10 mouse cellular contexts compared by ENCODE assay signal in genomic region chrX:52651472-52651948, GRCm38 (mm10). TPM values are rescaled to one million over a fixed set of nuclear protein-coding genes. Genes with fewer than 3 reads are reported as not detected.
DNase-seq lines count a peak whose midpoint lies in the region; ATAC-seq lines count a peak whose summit lies in the region.
"Had no signal": no experiment of that assay in that cellular context is flagged by ENCODE, and none has a peak within 500 bp of the region (broad histone marks: within the 10 kb centered on the region; RNA-seq: fewer than 3 reads in every experiment).

No protein-coding gene starts in this region.

- no peak for DNase-seq in heart, adult 11 months
- DNase-seq in R1 (ENCODE audit: low read depth, low spot score) = peak; percentile 58
- peak; percentile 91 for DNase-seq in midbrain, embryonic 11.5 days (ENCODE audit: low spot score, missing footprints)
- DNase-seq in T-cell, adult 2 months (ENCODE audit: low spot score) = no peak
- no peak for DNase-seq in cerebellum, adult 11-12 months
- DNase-seq in cerebellum, postnatal 14 days = no peak
- DNase-seq: cerebellum, adult 9-10 months had no signal

- H3K4me3 ChIP-seq in heart, embryonic 11.5 days (ENCODE audit: low read depth, low read length) = no peak overlapping the region
- no peak overlapping the region for H3K4me3 ChIP-seq in hindbrain, embryonic 13.5 days
- H3K4me3 ChIP-seq in midbrain, embryonic 11.5 days (ENCODE audit: low read depth, low read length) = no peak overlapping the region
- H3K4me3 ChIP-seq: megakaryocyte, embryonic 14.5 days had no signal

- peak overlapping the region; percentile 65 for H3K27ac ChIP-seq in heart, embryonic 11.5 days (ENCODE audit: low read depth, low read length)
- no peak overlapping the region; the same call in none of the 2 replicates for H3K27ac ChIP-seq in hindbrain, embryonic 13.5 days
- H3K27ac ChIP-seq in midbrain, embryonic 11.5 days (ENCODE audit: low read depth, low read length) = peak overlapping the region; percentile 30; the same call in 1 of the 2 replicates

- H3K4me1 ChIP-seq in heart, embryonic 11.5 days (ENCODE audit: control insufficient read depth, insufficient read depth, low read length) = no peaks in the 10 kb centered on the region
- peaks cover 10% of the 10 kb centered on the region for H3K4me1 ChIP-seq in hindbrain, embryonic 13.5 days (replicated peaks)
- peaks cover 7% of the 10 kb centered on the region; the same call in 1 of the 2 replicates for H3K4me1 ChIP-seq in midbrain, embryonic 11.5 days (ENCODE audit: control insufficient read depth, insufficient read depth, low read length)
- H3K4me1 ChIP-seq: megakaryocyte, embryonic 14.5 days had no signal

- H3K27me3 ChIP-seq in heart, embryonic 11.5 days (ENCODE audit: control insufficient read depth, insufficient read depth, low read length) = no peaks in the 10 kb centered on the region
- H3K27me3 ChIP-seq in hindbrain, embryonic 13.5 days = no peaks in the 10 kb centered on the region
- H3K27me3 ChIP-seq in midbrain, embryonic 11.5 days (ENCODE audit: control insufficient read depth, insufficient read depth, low read length) = no peaks in the 10 kb centered on the region

- H3K4me2 ChIP-seq in heart, embryonic 11.5 days = peak overlapping the region; percentile 27; the same call in 1 of the 2 replicates
- peak overlapping the region; percentile 26; the same call in 1 of the 2 replicates for H3K4me2 ChIP-seq in hindbrain, embryonic 13.5 days
- H3K4me2 ChIP-seq in midbrain, embryonic 11.5 days = peak overlapping the region; percentile 18; the same call in 1 of the 2 replicates

- no peak overlapping the region for H3K9ac ChIP-seq in heart, embryonic 11.5 days (ENCODE audit: low read depth, low read length)
- no peak overlapping the region for H3K9ac ChIP-seq in hindbrain, embryonic 13.5 days
- H3K9ac ChIP-seq in midbrain, embryonic 11.5 days (ENCODE audit: low read length) = peak overlapping the region; percentile 24; the same call in 1 of the 2 replicates

- no peaks in the 10 kb centered on the region for H3K36me3 ChIP-seq in heart, embryonic 11.5 days (ENCODE audit: control insufficient read depth, insufficient read depth, low read length)
- no peaks in the 10 kb centered on the region for H3K36me3 ChIP-seq in hindbrain, embryonic 13.5 days
- H3K36me3 ChIP-seq in midbrain, embryonic 11.5 days (ENCODE audit: control insufficient read depth, insufficient read depth, low read length) = no peaks in the 10 kb centered on the region

- 23% methylated on average over 9 of the region's 9 CpGs for WGBS in heart, embryonic 11.5 days (ENCODE audit: insufficient replicate concordance)
- 19% methylated on average over 9 of the region's 9 CpGs for WGBS in hindbrain, embryonic 13.5 days
- WGBS in midbrain, embryonic 11.5 days = 20% methylated on average over 9 of the region's 9 CpGs

- H3K9me3 ChIP-seq in heart, embryonic 11.5 days (replicated peaks; ENCODE audit: control insufficient read depth, low read length) = no peaks in the 10 kb centered on the region
- H3K9me3 ChIP-seq in hindbrain, embryonic 13.5 days = no peaks in the 10 kb centered on the region
- no peaks in the 10 kb centered on the region for H3K9me3 ChIP-seq in midbrain, embryonic 11.5 days (ENCODE audit: control insufficient read depth, low read length)
- H3K9me3 ChIP-seq: megakaryocyte, embryonic 14.5 days had no signal

- ATAC-seq in heart, embryonic 11.5 days (replicated peaks; ENCODE audit: insufficient number of reproducible peaks, low FRiP score, low TSS enrichment) = no peak; the same call in 1 of the 2 replicates
- ATAC-seq in hindbrain, embryonic 13.5 days (ENCODE audit: low FRiP score) = 0 out of 2 replicates have a peak, but pooled peaks have one; percentile 36
- peak; percentile 67 for ATAC-seq in midbrain, embryonic 11.5 days (ENCODE audit: low FRiP score)

RNA-seq across cellular contexts. Expression of gene Gpc3, which starts 37.8 kb away (rescaled TPM):
- polyA plus RNA-seq in heart, embryonic 11.5 days (2014; fragmentation: Nextera tagmentation; extraction: Ambion mirVana) = 600 and 644 TPM in 2 replicates
- 109 and 110 TPM in 2 replicates for polyA plus RNA-seq in hindbrain, embryonic 13.5 days (2015; fragmentation: Nextera tagmentation; extraction: Ambion mirVana)
- polyA plus RNA-seq in midbrain, embryonic 11.5 days (2014; fragmentation: Nextera tagmentation; extraction: Ambion mirVana) = 225 and 252 TPM in 2 replicates

Comparison
In these comparisons a context has a peak if more than half of its experiments do, and no peak if none do; other contexts are left out.
1. DNase-seq: peak in R1 (single experiment) and midbrain, embryonic 11.5 days (single experiment); none in heart, adult 11 months (single experiment), T-cell, adult 2 months (single experiment), cerebellum, adult 11-12 months (single experiment) and cerebellum, postnatal 14 days (0 of 2).
2. Peak in every context shown above with its lines, with median percentiles within 50 percentile points of each other: H3K4me2 ChIP-seq.